Mouse (Mus musculus): ENCODE measurements around the gene Tarbp1. TPM values are rescaled to one million over a fixed set of nuclear protein-coding genes. Genes with fewer than 3 reads are reported as not detected.
"Not testable (repeated sequence)": the region's sequence is repeated elsewhere in the genome, so short reads cannot be mapped to it uniquely, and the experiment has no call there.

The Tarbp1 gene
- polyA plus RNA-seq, 1 experiment from 2014 or later: 2.6 TPM

GRCm38 (mm10) chr8:126481494-126482347, 6.9 kb upstream of the Tarbp1 start:
- no peak for ATAC-seq (ENCODE audit: insufficient read depth, low FRiP score, low read depth)
- H3K4me1 ChIP-seq: no peaks in the 10 kb centered on the region
- H3K9me3 ChIP-seq: no peaks in the 10 kb centered on the region
- no peak overlapping the region for H3K4me3 ChIP-seq (replicated peaks)
- no peaks in the 10 kb centered on the region for H3K36me3 ChIP-seq
- WGBS: 40% methylated on average over 8 of the region's 8 CpGs
- H3K4me2 ChIP-seq: no peak overlapping the region
- H3K9ac ChIP-seq: no peak overlapping the region
- H3K27me3 ChIP-seq (replicated peaks): no peaks in the 10 kb centered on the region
- H3K27ac ChIP-seq: no peak overlapping the region

GRCm38 (mm10) chr8:126480366-126480765, 5.5 kb upstream of the Tarbp1 start:
- Histone ChIP-seq H3K4me3 (replicated peaks) (no peak overlapping the region), H3K27me3 (replicated peaks) (no peaks in the 10 kb centered on the region), H3K36me3 (no peaks in the 10 kb centered on the region), H3K9ac (no peak overlapping the region), H3K4me2 (no peak overlapping the region), H3K4me1 (no peaks in the 10 kb centered on the region), H3K27ac (no peak overlapping the region), H3K9me3 (no peaks in the 10 kb centered on the region)
- 82% methylated on average over 2 of the region's 2 CpGs for WGBS
- no peak for ATAC-seq (ENCODE audit: insufficient read depth, low FRiP score, low read depth)

- H3K9me3 ChIP-seq: no peaks in the 10 kb centered on the region
- H3K9ac ChIP-seq: no peak overlapping the region
- H3K27me3 ChIP-seq (replicated peaks): no peaks in the 10 kb centered on the region
- no peak for ATAC-seq (ENCODE audit: insufficient read depth, low FRiP score, low read depth)
- H3K27ac ChIP-seq: no peak overlapping the region
- H3K4me2 ChIP-seq: no peak overlapping the region
- 0 out of 2 replicates have a peak, but pooled peaks cover 1% of the 10 kb centered on the region for H3K4me1 ChIP-seq
- H3K36me3 ChIP-seq: no peaks in the 10 kb centered on the region
- H3K4me3 ChIP-seq (replicated peaks): no peak overlapping the region
- WGBS: 22% methylated on average over 3 of the region's 3 CpGs
Observed at GRCm38 (mm10) chr8:126478714-126479113, 3.8 kb upstream of the Tarbp1 start.

GRCm38 (mm10) chr8:126476151-126476855, 1.4 kb upstream of the Tarbp1 start:
- not testable (repeated sequence) for H3K27me3 ChIP-seq (replicated peaks); H3K4me3 ChIP-seq (replicated peaks); H3K9me3 ChIP-seq; H3K9ac ChIP-seq; ATAC-seq (ENCODE audit: insufficient read depth, low FRiP score, low read depth); H3K4me2 ChIP-seq; H3K27ac ChIP-seq; H3K36me3 ChIP-seq
- H3K4me1 ChIP-seq: 0 out of 2 replicates have a peak, but pooled peaks cover 13% of the 10 kb centered on the region
- 49% methylated on average over 29 of the region's 29 CpGs for WGBS

- 0 out of 2 replicates have a peak, but pooled peaks cover 13% of the 10 kb centered on the region for H3K4me1 ChIP-seq
- not testable (repeated sequence) for ATAC-seq (ENCODE audit: insufficient read depth, low FRiP score, low read depth); H3K27me3 ChIP-seq (replicated peaks); H3K4me2 ChIP-seq; H3K9ac ChIP-seq; H3K36me3 ChIP-seq; H3K27ac ChIP-seq; H3K9me3 ChIP-seq; H3K4me3 ChIP-seq (replicated peaks)
- 48% methylated on average over 8 of the region's 8 CpGs for WGBS
Observed at GRCm38 (mm10) chr8:126475738-126476137, 873 bp upstream of the Tarbp1 start.

- Histone ChIP-seq H3K36me3 (peaks cover 17% of the 10 kb centered on the region; the same call in 1 of the 2 replicates), H3K27ac (no peak overlapping the region), H3K9ac (peak overlapping the region; percentile 69; the same call in 1 of the 2 replicates), H3K4me3 (replicated peaks) (peak overlapping the region; percentile 94), H3K9me3 (no peaks in the 10 kb centered on the region), H3K27me3 (replicated peaks) (no peaks in the 10 kb centered on the region), H3K4me2 (peak overlapping the region; percentile 79), H3K4me1 (0 out of 2 replicates have a peak, but pooled peaks cover 13% of the 10 kb centered on the region)
- WGBS: 9% methylated on average over 16 of the region's 16 CpGs
- ATAC-seq (ENCODE audit: insufficient read depth, low FRiP score, low read depth): no peak
Observed at GRCm38 (mm10) chr8:126473802-126474298, 1.0 kb downstream of the Tarbp1 start.

- Histone ChIP-seq H3K27ac (no peak overlapping the region), H3K4me3 (replicated peaks) (no peak overlapping the region), H3K36me3 (peaks cover 23% of the 10 kb centered on the region), H3K4me2 (no peak overlapping the region), H3K27me3 (replicated peaks) (no peaks in the 10 kb centered on the region), H3K4me1 (no peaks in the 10 kb centered on the region), H3K9me3 (no peaks in the 10 kb centered on the region), H3K9ac (no peak overlapping the region)
- ATAC-seq (ENCODE audit: insufficient read depth, low FRiP score, low read depth): no peak
- 83% methylated on average over 7 of the region's 7 CpGs for WGBS
Observed at GRCm38 (mm10) chr8:126464071-126464470, 10.8 kb downstream of the Tarbp1 start.

GRCm38 (mm10) chr8:126461735-126462134, 13.1 kb downstream of the Tarbp1 start:
- no peaks in the 10 kb centered on the region for H3K4me1 ChIP-seq
- H3K4me2 ChIP-seq: no peak overlapping the region
- WGBS: 71% methylated on average over 7 of the region's 7 CpGs
- ATAC-seq (ENCODE audit: insufficient read depth, low FRiP score, low read depth): no peak
- no peaks in the 10 kb centered on the region for H3K27me3 ChIP-seq (replicated peaks)
- H3K27ac ChIP-seq: no peak overlapping the region
- no peak overlapping the region for H3K4me3 ChIP-seq (replicated peaks)
- H3K36me3 ChIP-seq: peaks cover 17% of the 10 kb centered on the region
- no peak overlapping the region for H3K9ac ChIP-seq
- H3K9me3 ChIP-seq: no peaks in the 10 kb centered on the region

GRCm38 (mm10) chr8:126460274-126460673, 14.6 kb downstream of the Tarbp1 start:
- Histone ChIP-seq H3K4me2 (no peak overlapping the region), H3K27ac (no peak overlapping the region), H3K36me3 (peaks cover 14% of the 10 kb centered on the region), H3K4me1 (no peaks in the 10 kb centered on the region), H3K9ac (no peak overlapping the region), H3K27me3 (replicated peaks) (no peaks in the 10 kb centered on the region), H3K4me3 (replicated peaks) (no peak overlapping the region), H3K9me3 (no peaks in the 10 kb centered on the region)
- ATAC-seq (ENCODE audit: insufficient read depth, low FRiP score, low read depth): no peak
- 56% methylated on average over 3 of the region's 3 CpGs for WGBS

- no peaks in the 10 kb centered on the region for H3K4me1 ChIP-seq
- 82% methylated on average over 7 of the region's 7 CpGs for WGBS
- no peak for ATAC-seq (ENCODE audit: insufficient read depth, low FRiP score, low read depth)
- no peak overlapping the region for H3K4me3 ChIP-seq (replicated peaks)
- no peaks in the 10 kb centered on the region for H3K9me3 ChIP-seq
- H3K9ac ChIP-seq: no peak overlapping the region
- H3K4me2 ChIP-seq: no peak overlapping the region
- H3K36me3 ChIP-seq: peaks cover 25% of the 10 kb centered on the region
- H3K27me3 ChIP-seq (replicated peaks): no peaks in the 10 kb centered on the region
- H3K27ac ChIP-seq: no peak overlapping the region
Observed at GRCm38 (mm10) chr8:126455383-126455782, 19.5 kb downstream of the Tarbp1 start.

GRCm38 (mm10) chr8:126451158-126451557, 23.7 kb downstream of the Tarbp1 start:
- Histone ChIP-seq H3K4me3 (replicated peaks) (no peak overlapping the region), H3K4me2 (no peak overlapping the region), H3K36me3 (peaks cover 26% of the 10 kb centered on the region), H3K27ac (no peak overlapping the region), H3K9me3 (no peaks in the 10 kb centered on the region), H3K27me3 (replicated peaks) (no peaks in the 10 kb centered on the region), H3K9ac (no peak overlapping the region), H3K4me1 (no peaks in the 10 kb centered on the region)
- no peak for ATAC-seq (ENCODE audit: insufficient read depth, low FRiP score, low read depth)
- 87% methylated on average over 8 of the region's 8 CpGs for WGBS

- Histone ChIP-seq H3K4me3 (replicated peaks) (no peak overlapping the region), H3K9ac (no peak overlapping the region), H3K27ac (no peak overlapping the region), H3K9me3 (no peaks in the 10 kb centered on the region), H3K4me1 (no peaks in the 10 kb centered on the region), H3K27me3 (replicated peaks) (no peaks in the 10 kb centered on the region), H3K4me2 (no peak overlapping the region), H3K36me3 (peaks cover 26% of the 10 kb centered on the region)
- 62% methylated on average over 2 of the region's 2 CpGs for WGBS
- no peak for ATAC-seq (ENCODE audit: insufficient read depth, low FRiP score, low read depth)
Observed at GRCm38 (mm10) chr8:126438937-126439336, 35.9 kb downstream of the Tarbp1 start.

Measured in stomach, embryonic 15.5 days (tissue).